Comparison of ENCODE assay signal across 13 mouse cellular contexts in the genomic region with DNA sequence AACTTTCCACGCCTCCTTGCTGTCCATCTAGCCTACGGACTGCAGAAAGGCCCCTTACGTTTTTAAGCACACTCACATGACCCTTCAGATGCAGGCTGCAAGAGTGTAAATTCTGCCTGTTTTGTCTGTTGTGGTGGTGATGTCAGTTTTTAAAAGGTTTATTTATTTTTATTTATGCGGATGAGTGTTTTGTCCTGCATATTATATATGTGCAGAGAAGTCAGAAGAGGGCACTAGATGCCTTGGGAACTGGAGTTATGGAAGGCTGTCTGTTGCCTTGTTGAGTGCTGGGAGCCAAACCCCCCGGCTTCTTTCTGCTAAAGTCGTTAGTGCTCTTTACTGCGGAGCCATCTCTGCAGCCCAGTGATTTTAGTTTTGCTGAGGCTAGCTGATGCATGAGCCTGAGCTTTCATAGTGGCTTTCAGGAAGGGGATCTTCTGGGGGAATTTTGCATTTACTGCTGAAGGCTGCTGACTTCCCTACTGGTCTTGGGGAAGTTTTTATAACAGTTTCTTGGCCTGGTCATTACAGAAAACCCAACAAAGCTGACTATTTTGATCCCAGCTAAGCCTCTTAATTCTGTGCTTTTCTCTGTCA. TPM values are rescaled to one million over a fixed set of nuclear protein-coding genes. Genes with fewer than 3 reads are reported as not detected.
DNase-seq lines count a peak whose midpoint lies in the region; ATAC-seq lines count a peak whose summit lies in the region.
"Had no signal": no experiment of that assay in that cellular context is flagged by ENCODE, and none has a peak within 500 bp of the region (broad histone marks: within the 10 kb centered on the region; RNA-seq: fewer than 3 reads in every experiment).

No protein-coding gene starts in this region.

- WGBS in heart, embryonic 12.5 days = 57% methylated on average over 7 of the region's 7 CpGs
- 56% methylated on average over 7 of the region's 7 CpGs for WGBS in lung, embryonic 16.5 days
- 52% methylated on average over 7 of the region's 7 CpGs for WGBS in embryonic facial prominence, embryonic 15.5 days
- 63% methylated on average over 7 of the region's 7 CpGs for WGBS in liver, embryonic 12.5 days (ENCODE audit: insufficient replicate concordance)

- no peak for ATAC-seq in heart, embryonic 12.5 days (ENCODE audit: insufficient number of reproducible peaks, low FRiP score)
- ATAC-seq in lung, embryonic 16.5 days (ENCODE audit: low read depth) = no peak
- ATAC-seq in embryonic facial prominence, embryonic 15.5 days (ENCODE audit: insufficient number of reproducible peaks, low FRiP score, low TSS enrichment, low read depth) = no peak
- ATAC-seq in liver, embryonic 12.5 days = no peak

- H3K9ac ChIP-seq in heart, embryonic 12.5 days = no peak overlapping the region
- no peak overlapping the region for H3K9ac ChIP-seq in lung, embryonic 16.5 days (ENCODE audit: low read length)
- no peak overlapping the region for H3K9ac ChIP-seq in embryonic facial prominence, embryonic 15.5 days
- no peak overlapping the region for H3K9ac ChIP-seq in liver, embryonic 12.5 days
- H3K9ac ChIP-seq: liver, embryonic 15.5 days had no signal

- 0 out of 2 replicates have a peak overlapping the region, but pooled peaks have one; percentile 13 for H3K4me3 ChIP-seq in heart, embryonic 12.5 days
- H3K4me3 ChIP-seq in lung, embryonic 16.5 days (ENCODE audit: low read length) = no peak overlapping the region
- no peak overlapping the region for H3K4me3 ChIP-seq in embryonic facial prominence, embryonic 15.5 days (replicated peaks)
- H3K4me3 ChIP-seq in liver, embryonic 12.5 days = no peak overlapping the region
- H3K4me3 ChIP-seq: liver, embryonic 15.5 days had no signal

- peak overlapping the region; percentile 34 for H3K27ac ChIP-seq in heart, embryonic 12.5 days (ENCODE audit: poor library complexity, severe bottlenecking)
- H3K27ac ChIP-seq in lung, embryonic 16.5 days (ENCODE audit: low read length) = peak overlapping the region; percentile 32; the same call in 1 of the 2 replicates
- H3K27ac ChIP-seq in embryonic facial prominence, embryonic 15.5 days (replicated peaks) = peak overlapping the region; percentile 2; the same call in 1 of the 2 replicates
- H3K27ac ChIP-seq in liver, embryonic 12.5 days = peak overlapping the region; percentile 21; the same call in 1 of the 2 replicates
- H3K27ac ChIP-seq: liver, embryonic 15.5 days had no signal

- H3K36me3 ChIP-seq in heart, embryonic 12.5 days = peaks cover 31% of the 10 kb centered on the region
- peaks cover 20% of the 10 kb centered on the region for H3K36me3 ChIP-seq in lung, embryonic 16.5 days (ENCODE audit: control insufficient read depth, insufficient read depth, low read length)
- H3K36me3 ChIP-seq in embryonic facial prominence, embryonic 15.5 days = peaks cover 43% of the 10 kb centered on the region
- H3K36me3 ChIP-seq in liver, embryonic 12.5 days = peaks cover 36% of the 10 kb centered on the region

- DNase-seq in heart, postnatal 36 days = no peak
- DNase-seq in lung, adult 18-20 months = no peak
- no peak for DNase-seq in ovary, postnatal 36 days (ENCODE audit: low spot score)
- DNase-seq: adrenal gland, postnatal 14 days; cerebellum, adult 2 months; midbrain, embryonic 14.5 days; thymus, postnatal 36 days had no signal

- intact Hi-C loops in heart, postnatal 36 days (cut with DNase I) = no loop called here

- no peaks in the 10 kb centered on the region for H3K9me3 ChIP-seq in heart, embryonic 12.5 days (replicated peaks)
- no peaks in the 10 kb centered on the region for H3K9me3 ChIP-seq in lung, embryonic 16.5 days (ENCODE audit: control insufficient read depth, low read length)
- no peaks in the 10 kb centered on the region for H3K9me3 ChIP-seq in embryonic facial prominence, embryonic 15.5 days (replicated peaks)
- H3K9me3 ChIP-seq in liver, embryonic 12.5 days (replicated peaks) = no peaks in the 10 kb centered on the region
- H3K9me3 ChIP-seq: liver, embryonic 15.5 days had no signal

- no peaks in the 10 kb centered on the region for H3K27me3 ChIP-seq in heart, embryonic 12.5 days (replicated peaks)
- H3K27me3 ChIP-seq in lung, embryonic 16.5 days (ENCODE audit: control insufficient read depth, insufficient read depth, low read depth, low read length) = no peaks in the 10 kb centered on the region
- H3K27me3 ChIP-seq in embryonic facial prominence, embryonic 15.5 days = no peaks in the 10 kb centered on the region
- H3K27me3 ChIP-seq in liver, embryonic 12.5 days (replicated peaks) = no peaks in the 10 kb centered on the region
- H3K27me3 ChIP-seq: liver, embryonic 15.5 days had no signal

- H3K4me1 ChIP-seq in heart, embryonic 12.5 days (replicated peaks) = peaks cover 34% of the 10 kb centered on the region
- peaks cover 2% of the 10 kb centered on the region; the same call in 1 of the 2 replicates for H3K4me1 ChIP-seq in lung, embryonic 16.5 days (replicated peaks; ENCODE audit: control insufficient read depth, insufficient read depth, low read length)
- H3K4me1 ChIP-seq in embryonic facial prominence, embryonic 15.5 days = peaks cover 14% of the 10 kb centered on the region
- H3K4me1 ChIP-seq in liver, embryonic 12.5 days = peaks cover 39% of the 10 kb centered on the region

- peak overlapping the region; percentile 51 for H3K4me2 ChIP-seq in heart, embryonic 12.5 days
- H3K4me2 ChIP-seq in lung, embryonic 16.5 days (ENCODE audit: low read depth, low read length) = no peak overlapping the region
- no peak overlapping the region for H3K4me2 ChIP-seq in embryonic facial prominence, embryonic 15.5 days (replicated peaks)
- H3K4me2 ChIP-seq in liver, embryonic 12.5 days = no peak overlapping the region
- H3K4me2 ChIP-seq: liver, embryonic 15.5 days had no signal

RNA-seq across cellular contexts. Expression of a gene that starts 12.6 kb away (rescaled TPM):
- polyA plus RNA-seq in heart, embryonic 12.5 days (2016; fragmentation: Nextera tagmentation; extraction: Ambion mirVana) = 35.6 and 35.9 TPM in 2 replicates
- total RNA-seq in heart, postnatal 36 days (2021) = 10 to 100 TPM; 56.4 to 61.5 TPM
- polyA plus RNA-seq in lung, embryonic 16.5 days (2015; fragmentation: Nextera tagmentation; extraction: Ambion mirVana) = 42.5 and 47.0 TPM in 2 replicates
- polyA plus RNA-seq in embryonic facial prominence, embryonic 15.5 days (2015; fragmentation: Nextera tagmentation; extraction: Ambion mirVana) = 38.5 and 39.2 TPM in 2 replicates
- 17.1 and 19.0 TPM in 2 replicates for polyA plus RNA-seq in liver, embryonic 12.5 days (2016; fragmentation: Nextera tagmentation; extraction: Ambion mirVana)

RNA-seq across cellular contexts. Expression of a gene that starts 28.1 kb away (rescaled TPM):
- polyA plus RNA-seq in heart, embryonic 12.5 days (2016; fragmentation: Nextera tagmentation; extraction: Ambion mirVana) = not detected in 2 replicates
- total RNA-seq in heart, postnatal 36 days (2021) = not detected
- 0.23 TPM in 1 of 2 replicates, not detected in the other for polyA plus RNA-seq in lung, embryonic 16.5 days (2015; fragmentation: Nextera tagmentation; extraction: Ambion mirVana)
- polyA plus RNA-seq in embryonic facial prominence, embryonic 15.5 days (2015; fragmentation: Nextera tagmentation; extraction: Ambion mirVana) = 0.17 and 0.68 TPM in 2 replicates
- not detected in 2 replicates for polyA plus RNA-seq in liver, embryonic 12.5 days (2016; fragmentation: Nextera tagmentation; extraction: Ambion mirVana)
- total RNA-seq: hematopoietic stem cell, adult 5-6 weeks had no signal
- polyA plus RNA-seq: cerebellum, adult 2 months; liver, embryonic 15.5 days; midbrain, embryonic 14.5 days had no signal
